Mouse (Mus musculus): ENCODE measurements around the gene Slco4a1. TPM values are rescaled to one million over a fixed set of nuclear protein-coding genes. Genes with fewer than 3 reads are reported as not detected.

Gene Slco4a1
- polyA plus RNA-seq, 1 experiment from 2014 or later, result 0.26 TPM

DNA sequence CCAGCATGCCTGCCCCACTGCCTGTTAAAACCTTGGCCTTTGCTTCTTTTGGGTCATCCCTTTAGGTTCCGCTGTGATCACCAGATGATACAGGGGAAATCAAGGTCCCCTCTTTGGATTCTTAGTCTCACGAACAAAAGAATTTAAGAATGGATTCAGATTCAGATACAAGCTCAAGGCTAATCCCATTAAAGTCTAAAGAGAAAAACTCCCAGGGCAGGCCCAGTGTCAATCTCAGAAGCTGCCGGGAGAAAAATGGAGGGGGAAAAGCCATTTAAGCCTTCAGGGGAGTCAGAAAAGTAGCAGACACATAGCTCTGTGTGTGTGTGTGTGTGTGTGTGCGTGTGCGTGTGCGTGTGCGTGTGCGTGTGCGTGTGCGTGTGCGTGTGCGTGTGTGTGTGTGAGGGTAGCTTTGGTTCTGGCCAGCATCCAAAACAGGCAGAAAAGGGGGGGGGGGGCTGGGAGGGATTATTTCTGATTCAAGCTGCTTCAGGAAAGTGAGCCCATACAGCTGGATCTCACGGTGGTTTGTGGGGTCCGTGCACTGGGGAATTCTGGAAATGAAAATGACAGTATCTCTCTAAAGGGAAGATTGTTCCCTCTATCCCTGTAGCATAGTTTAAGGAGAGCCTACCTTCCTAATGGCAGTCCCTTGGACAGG is 52.5 kb downstream of the Slco4a1 start:
- ATAC-seq (replicated peaks; ENCODE audit: insufficient number of reproducible peaks, insufficient read depth, low FRiP score, low read depth), result no peak
- WGBS, result 78% methylated on average over 14 of the region's 14 CpGs
- no peak overlapping the region for H3K4me3 ChIP-seq
- no peak overlapping the region for H3K4me2 ChIP-seq
- H3K27ac ChIP-seq, result no peak overlapping the region
- peaks cover 13% of the 10 kb centered on the region for H3K4me1 ChIP-seq (replicated peaks)
- no peak overlapping the region for H3K9ac ChIP-seq
- H3K36me3 ChIP-seq, result no peaks in the 10 kb centered on the region
- H3K9me3 ChIP-seq (replicated peaks), result no peaks in the 10 kb centered on the region
- 0 out of 2 replicates have a peak, but pooled peaks cover 1% of the 10 kb centered on the region for H3K27me3 ChIP-seq

DNA sequence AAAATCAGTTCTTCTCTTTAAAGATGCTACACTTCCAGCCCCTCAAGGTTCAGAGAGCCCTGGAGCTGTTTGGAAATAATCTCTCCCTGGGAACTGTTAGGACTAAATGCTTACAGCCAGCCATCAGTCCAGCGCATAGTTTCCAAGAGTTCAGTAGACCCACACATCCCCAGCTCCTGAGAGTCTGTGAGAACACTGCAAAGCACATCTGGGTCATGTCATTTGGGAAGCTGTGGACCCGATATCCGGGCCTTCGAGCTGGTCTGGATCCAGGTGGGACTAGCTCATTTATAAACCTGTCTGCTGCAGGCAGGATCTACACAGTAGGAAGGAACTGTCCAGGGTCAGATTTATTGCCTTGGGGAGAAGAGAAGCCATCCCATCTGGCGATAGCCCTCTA is 54.8 kb downstream of the Slco4a1 start:
- Histone ChIP-seq H3K9me3 (replicated peaks) (no peaks in the 10 kb centered on the region), H3K27me3 (no peaks in the 10 kb centered on the region), H3K4me3 (no peak overlapping the region), H3K27ac (no peak overlapping the region), H3K4me1 (replicated peaks) (peaks cover 13% of the 10 kb centered on the region), H3K9ac (no peak overlapping the region), H3K36me3 (no peaks in the 10 kb centered on the region), H3K4me2 (no peak overlapping the region)
- 73% methylated on average over 5 of the region's 5 CpGs for WGBS
- no peak for ATAC-seq (replicated peaks; ENCODE audit: insufficient number of reproducible peaks, insufficient read depth, low FRiP score, low read depth)

DNA sequence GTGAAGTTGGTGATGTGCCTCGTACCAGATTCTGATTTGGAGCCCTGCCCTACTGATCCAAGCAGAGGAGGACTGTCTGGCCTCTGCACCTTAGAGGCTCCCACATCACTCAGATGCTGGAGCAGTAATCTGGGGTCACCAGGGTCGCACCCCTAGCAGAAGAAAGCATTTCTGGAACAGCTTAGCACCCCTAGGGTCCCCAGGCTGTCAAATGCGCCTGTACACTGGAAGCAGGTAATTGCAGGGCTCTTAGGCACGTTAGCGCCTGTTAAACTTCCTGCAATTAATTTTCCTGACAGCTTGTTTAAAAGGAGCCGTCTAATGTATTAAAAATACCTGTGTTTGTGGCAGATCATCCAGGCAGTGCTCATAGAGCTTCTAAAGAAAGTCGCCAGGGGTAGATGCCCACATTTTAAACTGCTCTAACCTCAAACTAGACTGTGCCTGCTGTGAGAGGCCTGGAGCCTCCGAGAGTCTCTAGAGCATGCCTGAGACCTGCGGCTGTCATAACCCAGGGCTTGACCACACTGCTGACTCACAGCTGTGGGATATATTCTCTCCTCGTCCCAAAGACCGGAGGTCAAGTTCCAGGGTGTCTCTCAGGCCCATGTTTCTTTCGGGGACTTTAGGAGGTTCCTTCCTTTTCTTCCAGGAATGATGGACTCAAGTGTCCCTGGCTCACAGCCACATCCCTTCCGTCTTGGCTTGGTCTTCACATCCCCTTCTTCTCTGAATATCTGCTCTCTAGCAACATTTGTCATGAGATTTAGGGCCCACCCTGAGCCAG is 56.0 kb downstream of the Slco4a1 start:
- 50% methylated on average over 13 of the region's 13 CpGs for WGBS
- no peak for ATAC-seq (replicated peaks; ENCODE audit: insufficient number of reproducible peaks, insufficient read depth, low FRiP score, low read depth)

DNA sequence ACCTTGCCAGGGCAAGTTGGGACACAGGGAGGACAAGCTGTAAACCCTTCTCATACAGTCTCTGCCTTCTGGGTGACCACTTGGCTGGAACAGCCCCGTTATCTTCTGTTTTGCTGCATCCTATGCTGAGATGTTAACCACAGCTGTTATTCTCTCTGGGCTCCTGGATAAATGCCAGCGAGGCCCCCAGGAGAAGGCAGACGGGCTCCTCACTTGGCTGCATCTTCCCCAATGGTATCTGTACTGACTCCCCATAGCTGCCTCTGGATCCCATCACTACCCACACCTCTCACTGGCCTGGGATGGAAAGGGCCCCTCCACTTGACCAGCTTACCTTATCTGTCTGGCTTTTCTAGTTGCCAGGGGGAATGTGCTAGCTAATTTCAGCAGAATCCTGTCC is 57.0 kb downstream of the Slco4a1 start:
- Histone ChIP-seq H3K4me1 (replicated peaks) (peaks cover 13% of the 10 kb centered on the region), H3K9ac (no peak overlapping the region), H3K27ac (no peak overlapping the region), H3K36me3 (no peaks in the 10 kb centered on the region), H3K27me3 (no peaks in the 10 kb centered on the region), H3K4me3 (no peak overlapping the region), H3K9me3 (replicated peaks) (no peaks in the 10 kb centered on the region), H3K4me2 (no peak overlapping the region)
- WGBS, result 28% methylated on average over 3 of the region's 3 CpGs
- peak; percentile 39; the same call in 1 of the 2 replicates for ATAC-seq (replicated peaks; ENCODE audit: insufficient number of reproducible peaks, insufficient read depth, low FRiP score, low read depth)

More for the DNA sequence above, 56.0 kb downstream of the Slco4a1 start:
- Histone ChIP-seq H3K27ac (no peak overlapping the region), H3K9ac (no peak overlapping the region), H3K9me3 (replicated peaks) (no peaks in the 10 kb centered on the region), H3K4me3 (no peak overlapping the region), H3K36me3 (no peaks in the 10 kb centered on the region), H3K4me1 (replicated peaks) (peaks cover 13% of the 10 kb centered on the region), H3K27me3 (no peaks in the 10 kb centered on the region), H3K4me2 (no peak overlapping the region)

DNA sequence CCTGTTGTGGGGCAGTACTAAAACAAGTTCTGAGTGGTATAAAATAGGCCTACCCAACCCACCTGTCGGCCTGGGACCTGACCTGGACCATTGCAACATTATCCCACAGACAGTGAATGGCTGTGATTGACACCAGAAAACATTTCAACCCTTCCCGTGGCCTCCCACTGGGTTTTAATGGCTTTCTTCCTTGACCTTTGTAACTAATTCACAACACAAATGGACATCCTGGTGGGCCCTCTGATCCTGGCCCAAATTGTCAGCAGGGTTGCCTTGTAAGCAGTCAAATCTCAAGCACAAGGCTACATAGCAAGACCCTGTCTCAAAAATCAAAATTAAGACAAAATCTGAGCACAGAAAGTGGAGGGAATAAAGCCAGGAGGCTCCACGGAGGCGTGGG is 57.8 kb downstream of the Slco4a1 start:
- no peak overlapping the region for H3K9ac ChIP-seq
- no peaks in the 10 kb centered on the region for H3K27me3 ChIP-seq
- H3K4me3 ChIP-seq, result no peak overlapping the region
- peaks cover 13% of the 10 kb centered on the region for H3K4me1 ChIP-seq (replicated peaks)
- no peak overlapping the region for H3K4me2 ChIP-seq
- no peak for ATAC-seq (replicated peaks; ENCODE audit: insufficient number of reproducible peaks, insufficient read depth, low FRiP score, low read depth)
- H3K27ac ChIP-seq, result no peak overlapping the region
- no peaks in the 10 kb centered on the region for H3K36me3 ChIP-seq
- H3K9me3 ChIP-seq (replicated peaks), result no peaks in the 10 kb centered on the region
- 70% methylated on average over 4 of the region's 4 CpGs for WGBS

DNA sequence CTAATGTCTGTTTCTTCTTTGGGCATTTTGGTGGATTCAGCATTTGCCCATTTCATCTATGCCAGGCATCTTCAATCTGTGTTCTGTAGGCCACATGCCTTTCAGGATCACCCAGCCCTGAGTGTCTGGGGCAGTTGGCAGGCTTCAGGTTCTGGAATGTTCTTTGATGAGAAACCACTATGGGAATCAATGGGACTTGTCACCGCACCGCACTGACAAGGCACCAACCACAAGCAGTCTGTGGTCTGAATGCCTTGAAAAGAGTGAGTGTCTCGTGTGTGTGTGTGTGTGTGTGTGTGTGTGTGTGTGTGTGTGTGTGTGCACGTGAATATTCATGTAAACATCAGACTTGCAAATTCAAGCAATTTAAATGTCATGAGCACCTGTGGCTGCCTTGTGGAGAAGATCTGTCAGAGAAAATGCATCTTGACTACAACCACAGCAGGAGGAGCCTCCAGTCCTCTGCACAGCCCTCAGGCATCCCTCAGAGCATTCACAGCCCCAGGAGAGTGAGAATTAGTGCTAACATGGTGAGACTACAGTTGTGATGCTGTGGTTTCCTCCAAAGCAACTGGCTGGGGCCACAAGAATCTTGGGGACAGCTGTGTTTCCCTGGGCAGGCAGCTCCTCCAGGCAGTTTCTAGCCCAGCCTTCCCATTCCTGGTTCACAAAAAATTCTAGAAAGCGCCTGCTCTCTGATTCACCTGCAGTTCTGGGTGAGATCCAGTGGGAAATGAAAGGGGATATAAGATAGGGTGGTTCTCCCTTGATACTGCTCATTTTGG is 65.6 kb downstream of the Slco4a1 start:
- 54% methylated on average over 5 of the region's 5 CpGs for WGBS
- Histone ChIP-seq H3K4me2 (no peak overlapping the region), H3K36me3 (no peaks in the 10 kb centered on the region)

DNA sequence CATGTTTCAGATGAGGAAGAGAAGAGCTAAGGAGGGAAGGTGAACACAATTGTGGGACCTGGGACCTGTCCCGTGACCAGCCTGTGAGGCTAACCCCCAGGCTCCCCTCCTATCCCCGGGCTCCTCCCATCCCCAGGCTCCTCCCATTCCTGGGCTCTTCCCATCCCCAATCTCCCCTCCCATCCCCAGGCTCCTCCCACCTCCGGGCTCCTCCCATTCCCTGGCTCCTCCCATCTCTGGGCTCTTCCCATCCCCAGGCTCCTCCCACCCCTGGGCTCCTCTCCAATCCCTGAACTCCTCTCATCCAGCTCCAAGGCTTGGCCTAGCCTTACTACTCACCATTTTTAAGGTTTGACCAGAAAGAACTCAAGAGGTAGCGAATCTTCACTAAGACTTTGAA is 66.8 kb downstream of the Slco4a1 start:
- H3K4me3 ChIP-seq, result no peak overlapping the region
- no peaks in the 10 kb centered on the region for H3K36me3 ChIP-seq
- no peak for ATAC-seq (replicated peaks; ENCODE audit: insufficient number of reproducible peaks, insufficient read depth, low FRiP score, low read depth)
- H3K9me3 ChIP-seq (replicated peaks), result no peaks in the 10 kb centered on the region
- 65% methylated on average over 4 of the region's 4 CpGs for WGBS
- H3K4me2 ChIP-seq, result no peak overlapping the region
- no peak overlapping the region for H3K27ac ChIP-seq
- H3K9ac ChIP-seq, result no peak overlapping the region
- peaks cover 38% of the 10 kb centered on the region for H3K27me3 ChIP-seq
- H3K4me1 ChIP-seq (replicated peaks), result no peaks in the 10 kb centered on the region

More for the DNA sequence above, 65.6 kb downstream of the Slco4a1 start:
- H3K4me1 ChIP-seq (replicated peaks), result no peaks in the 10 kb centered on the region
- no peak overlapping the region for H3K9ac ChIP-seq
- H3K4me3 ChIP-seq, result no peak overlapping the region
- ATAC-seq (replicated peaks; ENCODE audit: insufficient number of reproducible peaks, insufficient read depth, low FRiP score, low read depth), result no peak
- peaks cover 28% of the 10 kb centered on the region for H3K27me3 ChIP-seq
- H3K9me3 ChIP-seq (replicated peaks), result no peaks in the 10 kb centered on the region
- H3K27ac ChIP-seq, result no peak overlapping the region

Other genes starting within 250 kb of the Slco4a1 start
- gene Lama5, start 230.4 kb upstream of the Slco4a1 start, polyA plus RNA-seq (2015; fragmentation: Nextera tagmentation; extraction: Ambion mirVana), result 21.9 and 29.1 TPM in 2 replicates
- 259 and 352 TPM in 2 replicates for gene Rps21, start 198.9 kb upstream of the Slco4a1 start, polyA plus RNA-seq (2015; fragmentation: Nextera tagmentation; extraction: Ambion mirVana)
- 8.4 and 10.5 TPM in 2 replicates for gene Cables2, start 182.7 kb upstream of the Slco4a1 start, polyA plus RNA-seq (2015; fragmentation: Nextera tagmentation; extraction: Ambion mirVana)
- 0.06 and 0.28 TPM in 2 replicates for gene Rbbp8nl, start 166.4 kb upstream of the Slco4a1 start, polyA plus RNA-seq (2015; fragmentation: Nextera tagmentation; extraction: Ambion mirVana)
- gene Gata5, start 121.5 kb upstream of the Slco4a1 start, polyA plus RNA-seq (2015; fragmentation: Nextera tagmentation; extraction: Ambion mirVana), result 5.3 and 7.9 TPM in 2 replicates
- 1.2 and 1.8 TPM in 2 replicates for gene Ntsr1, start 43.7 kb downstream of the Slco4a1 start, polyA plus RNA-seq (2015; fragmentation: Nextera tagmentation; extraction: Ambion mirVana)
- 22.3 and 24.3 TPM in 2 replicates for gene Mrgbp, start 125.1 kb downstream of the Slco4a1 start, polyA plus RNA-seq (2015; fragmentation: Nextera tagmentation; extraction: Ambion mirVana)
- gene Ogfr, start 133.0 kb downstream of the Slco4a1 start, polyA plus RNA-seq (2015; fragmentation: Nextera tagmentation; extraction: Ambion mirVana), result 42.6 and 51.1 TPM in 2 replicates
- 12.7 and 30.0 TPM in 2 replicates for gene Col9a3, start 141.5 kb downstream of the Slco4a1 start, polyA plus RNA-seq (2015; fragmentation: Nextera tagmentation; extraction: Ambion mirVana)
- 0.05 and 0.10 TPM in 2 replicates for gene Tcfl5, start 186.5 kb downstream of the Slco4a1 start, polyA plus RNA-seq (2015; fragmentation: Nextera tagmentation; extraction: Ambion mirVana)

All from heart, embryonic 15.5 days (tissue).